Comparison of ENCODE assay signal across 8 mouse cellular contexts in genomic region chr19:34921253-34921651, GRCm38 (mm10). TPM values are rescaled to one million over a fixed set of nuclear protein-coding genes. Genes with fewer than 3 reads are reported as not detected.
DNase-seq lines count a peak whose midpoint lies in the region; ATAC-seq and TF ChIP-seq lines count a peak whose summit lies in the region.

No protein-coding gene starts in this region.

- H3K36me3 ChIP-seq in heart, embryonic 15.5 days, result peaks cover 13% of the 10 kb centered on the region; the same call in 1 of the 2 replicates
- peaks cover 21% of the 10 kb centered on the region for H3K36me3 ChIP-seq in E14TG2a.4 (ENCODE audit: insufficient read depth, low read length)
- peaks cover 21% of the 10 kb centered on the region for H3K36me3 ChIP-seq in embryonic facial prominence, embryonic 10.5 days (replicated peaks)
- H3K36me3 ChIP-seq in intestine, embryonic 16.5 days (ENCODE audit: control insufficient read depth, insufficient read depth, low read length), result no peaks in the 10 kb centered on the region
- H3K36me3 ChIP-seq in midbrain, embryonic 16.5 days (ENCODE audit: control insufficient read depth, insufficient read depth, low read length), result no peaks in the 10 kb centered on the region

- 16% methylated on average over 7 of the region's 7 CpGs for WGBS in heart, embryonic 15.5 days
- WGBS in embryonic facial prominence, embryonic 10.5 days, result 25% methylated on average over 7 of the region's 7 CpGs
- 18% methylated on average over 7 of the region's 7 CpGs for WGBS in intestine, embryonic 16.5 days
- 19% methylated on average over 7 of the region's 7 CpGs for WGBS in midbrain, embryonic 16.5 days

- H3K4me3 ChIP-seq in heart, embryonic 15.5 days, result peak overlapping the region; percentile 79
- peak overlapping the region; percentile 98 for H3K4me3 ChIP-seq in E14TG2a.4 (replicated peaks; ENCODE audit: low read length)
- peak overlapping the region; percentile 89 for H3K4me3 ChIP-seq in embryonic facial prominence, embryonic 10.5 days
- H3K4me3 ChIP-seq in intestine, embryonic 16.5 days (ENCODE audit: low read length), result peak overlapping the region; percentile 97
- peak overlapping the region; percentile 69 for H3K4me3 ChIP-seq in midbrain, embryonic 16.5 days (ENCODE audit: low read depth, low read length)

- peak; percentile 32 for TF ChIP-seq CTCF in E14TG2a.4 (conservative IDR thresholded peaks at IDR 0.05; ENCODE audit: low read length)

- peak overlapping the region; percentile 74 for H3K4me2 ChIP-seq in heart, embryonic 15.5 days
- peak overlapping the region; percentile 73 for H3K4me2 ChIP-seq in intestine, embryonic 16.5 days (ENCODE audit: low read depth, low read length)
- peak overlapping the region; percentile 84 for H3K4me2 ChIP-seq in midbrain, embryonic 16.5 days (ENCODE audit: low read length)

- ATAC-seq in heart, embryonic 15.5 days (replicated peaks; ENCODE audit: insufficient number of reproducible peaks, insufficient read depth, low FRiP score, low read depth), result no peak
- peak; percentile 4; the same call in 1 of the 2 replicates for ATAC-seq in intestine, embryonic 16.5 days
- no peak for ATAC-seq in midbrain, embryonic 16.5 days

- no peaks in the 10 kb centered on the region for H3K9me3 ChIP-seq in heart, embryonic 15.5 days (replicated peaks)
- H3K9me3 ChIP-seq in E14TG2a.4 (ENCODE audit: low read length), result no peaks in the 10 kb centered on the region
- no peaks in the 10 kb centered on the region for H3K9me3 ChIP-seq in embryonic facial prominence, embryonic 10.5 days
- H3K9me3 ChIP-seq in intestine, embryonic 16.5 days (ENCODE audit: control insufficient read depth, low read length), result no peaks in the 10 kb centered on the region
- H3K9me3 ChIP-seq in midbrain, embryonic 16.5 days (replicated peaks; ENCODE audit: control insufficient read depth, low read length, poor library complexity, severe bottlenecking), result no peaks in the 10 kb centered on the region

- H3K27ac ChIP-seq in heart, embryonic 15.5 days, result peak overlapping the region; percentile 87
- H3K27ac ChIP-seq in embryonic facial prominence, embryonic 10.5 days (replicated peaks), result no peak overlapping the region
- H3K27ac ChIP-seq in intestine, embryonic 16.5 days (ENCODE audit: low read length), result no peak overlapping the region; the same call in 1 of the 2 replicates
- H3K27ac ChIP-seq in midbrain, embryonic 16.5 days (ENCODE audit: low read length), result peak overlapping the region; percentile 73

- H3K9ac ChIP-seq in heart, embryonic 15.5 days, result 0 out of 2 replicates have a peak overlapping the region, but pooled peaks have one; percentile 10
- peak overlapping the region; percentile 76 for H3K9ac ChIP-seq in intestine, embryonic 16.5 days (ENCODE audit: low read depth, low read length)
- H3K9ac ChIP-seq in midbrain, embryonic 16.5 days (ENCODE audit: low read depth, low read length), result no peak overlapping the region

- H3K27me3 ChIP-seq in heart, embryonic 15.5 days, result no peaks in the 10 kb centered on the region
- no peaks in the 10 kb centered on the region for H3K27me3 ChIP-seq in E14TG2a.4 (ENCODE audit: insufficient read depth, low read length)
- H3K27me3 ChIP-seq in embryonic facial prominence, embryonic 10.5 days (replicated peaks; ENCODE audit: low read depth, poor library complexity, severe bottlenecking), result no peaks in the 10 kb centered on the region
- H3K27me3 ChIP-seq in intestine, embryonic 16.5 days (replicated peaks; ENCODE audit: control insufficient read depth, insufficient read depth, low read length), result no peaks in the 10 kb centered on the region
- H3K27me3 ChIP-seq in midbrain, embryonic 16.5 days (ENCODE audit: control insufficient read depth, insufficient read depth, low read depth, low read length), result no peaks in the 10 kb centered on the region

- peaks cover 4% of the 10 kb centered on the region; the same call in 1 of the 2 replicates for H3K4me1 ChIP-seq in heart, embryonic 15.5 days (replicated peaks)
- peaks cover 33% of the 10 kb centered on the region for H3K4me1 ChIP-seq in E14TG2a.4 (replicated peaks; ENCODE audit: low read depth, low read length)
- 0 out of 2 replicates have a peak, but pooled peaks cover 2% of the 10 kb centered on the region for H3K4me1 ChIP-seq in embryonic facial prominence, embryonic 10.5 days
- H3K4me1 ChIP-seq in intestine, embryonic 16.5 days (ENCODE audit: control insufficient read depth, insufficient read depth, low read length), result no peaks in the 10 kb centered on the region
- peaks cover 3% of the 10 kb centered on the region; the same call in 1 of the 2 replicates for H3K4me1 ChIP-seq in midbrain, embryonic 16.5 days (ENCODE audit: control insufficient read depth, insufficient read depth, low read length)

- no peak for DNase-seq in heart, adult 8-10 months (ENCODE audit: low spot score)
- DNase-seq in embryonic facial prominence, embryonic 10.5 days (ENCODE audit: low spot score), result peak; percentile 11
- DNase-seq in layer of hippocampus, postnatal 14 days (ENCODE audit: low spot score in 2 of 2), result no peak
- DNase-seq in layer of hippocampus, postnatal 36 days, result no peak

RNA-seq across cellular contexts. Expression of gene Kif20b, which starts 0.9 kb away (rescaled TPM):
- 37.3 and 39.0 TPM in 2 replicates for polyA plus RNA-seq in heart, embryonic 15.5 days (2015; fragmentation: Nextera tagmentation; extraction: Ambion mirVana)
- total RNA-seq in heart, adult 8-10 months (2022), result under 1 TPM; 0.30 to 0.87 (median 0.56) TPM
- polyA plus RNA-seq in embryonic facial prominence, embryonic 10.5 days (2016; fragmentation: Nextera tagmentation; extraction: Ambion mirVana), result 86.6 and 89.8 TPM in 2 replicates
- 40.8 and 48.4 TPM in 2 replicates for polyA plus RNA-seq in intestine, embryonic 16.5 days (2015; fragmentation: Nextera tagmentation; extraction: Ambion mirVana)
- polyA plus RNA-seq in midbrain, embryonic 16.5 days (2015; fragmentation: Nextera tagmentation; extraction: Ambion mirVana), result 7.9 and 8.1 TPM in 2 replicates
- total RNA-seq in layer of hippocampus, postnatal 14 days (2021), result 1 to 10 TPM; 1.4 to 3.0 TPM
- 1 to 10 TPM; 1.2 to 1.5 TPM for total RNA-seq in layer of hippocampus, postnatal 36 days (2021)

RNA-seq across cellular contexts. Expression of gene Pank1, which starts 42.0 kb away (rescaled TPM):
- 13.1 and 15.5 TPM in 2 replicates for polyA plus RNA-seq in heart, embryonic 15.5 days (2015; fragmentation: Nextera tagmentation; extraction: Ambion mirVana)
- 10 to 100 TPM; 40.7 to 48.9 (median 45.0) TPM for total RNA-seq in heart, adult 8-10 months (2022)
- 6.3 and 7.5 TPM in 2 replicates for polyA plus RNA-seq in embryonic facial prominence, embryonic 10.5 days (2016; fragmentation: Nextera tagmentation; extraction: Ambion mirVana)
- polyA plus RNA-seq in intestine, embryonic 16.5 days (2015; fragmentation: Nextera tagmentation; extraction: Ambion mirVana), result 6.7 and 7.9 TPM in 2 replicates
- polyA plus RNA-seq in midbrain, embryonic 16.5 days (2015; fragmentation: Nextera tagmentation; extraction: Ambion mirVana), result 8.2 and 8.8 TPM in 2 replicates
- 10 to 100 TPM; 19.2 to 21.4 TPM for total RNA-seq in layer of hippocampus, postnatal 14 days (2021)
- total RNA-seq in layer of hippocampus, postnatal 36 days (2021), result 10 to 100 TPM; 19.6 to 20.6 TPM

Comparison
In these comparisons a context has a peak if more than half of its experiments do, and no peak if none do; other contexts are left out.
1. H3K27ac ChIP-seq: peak in heart, embryonic 15.5 days (single experiment) and midbrain, embryonic 16.5 days (single experiment); none in embryonic facial prominence, embryonic 10.5 days (single experiment) and intestine, embryonic 16.5 days (single experiment).
2. Peak in every context shown above with its lines, with median percentiles within 50 percentile points of each other: H3K4me2 ChIP-seq and H3K4me3 ChIP-seq.